Mouse (Mus musculus) embryo, embryonic 10 days (tissue): ENCODE data around the gene Gm2663.
"Not testable (repeated sequence)": the region's sequence is repeated elsewhere in the genome, so short reads cannot be mapped to it uniquely, and the experiment has no call there.

Experiments
- DNase-seq: peaks from one replicate; pipeline ENCODE4 v3.0.0-alpha.2; 2015; ENCODE audit warnings: low spot score

The Gm2663 gene

DNA sequence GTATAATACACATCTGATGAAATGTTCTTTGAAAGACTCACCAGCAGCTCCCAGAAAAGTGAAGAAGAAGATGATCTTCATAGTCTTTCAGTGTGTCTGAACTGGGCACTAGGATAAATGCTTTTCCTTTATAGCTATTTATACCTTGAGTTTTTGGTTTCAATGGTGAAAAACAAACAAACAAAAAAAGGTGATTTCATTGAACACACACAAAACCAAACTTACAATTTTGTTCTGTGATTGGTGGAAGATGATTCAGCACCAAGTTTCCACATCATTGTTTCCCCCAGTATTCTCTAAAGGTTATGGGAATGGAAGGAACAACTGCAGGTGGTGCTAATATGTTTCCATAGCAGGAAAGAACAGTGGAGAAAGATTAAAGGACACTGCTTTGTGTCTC is at the start of gene Gm2663:
Gene Gm2663, minus strand, starts transcription at position 101 of the 400 bp plus-strand sequence.
- DNase-seq = not testable (repeated sequence)

DNA sequence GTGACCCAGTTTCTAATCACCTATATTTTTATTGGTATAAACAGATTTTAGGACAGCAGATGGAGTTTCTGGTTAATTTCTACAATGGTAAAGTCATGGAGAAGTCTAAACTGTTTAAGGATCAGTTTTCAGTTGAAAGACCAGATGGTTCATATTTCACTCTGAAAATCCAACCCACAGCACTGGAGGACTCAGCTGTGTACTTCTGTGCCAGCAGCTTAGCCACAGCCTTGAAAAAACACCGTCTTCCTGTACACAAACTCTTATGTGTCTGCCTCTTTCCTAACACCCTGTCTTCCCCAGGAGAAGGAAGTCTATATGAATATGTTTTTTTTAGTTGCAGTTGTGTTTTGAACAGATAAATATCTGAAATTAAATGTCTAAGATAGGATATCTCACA is 49.3 kb upstream of the Gm2663 start:
- DNase-seq = no peak

- DNase-seq = no peak
Measured at GRCm38 (mm10) chr6:41047961-41048360, 48.7 kb upstream of the Gm2663 start.

GRCm38 (mm10) chr6:41047202-41047601 is 47.9 kb upstream of the Gm2663 start:
- no peak for DNase-seq

DNA sequence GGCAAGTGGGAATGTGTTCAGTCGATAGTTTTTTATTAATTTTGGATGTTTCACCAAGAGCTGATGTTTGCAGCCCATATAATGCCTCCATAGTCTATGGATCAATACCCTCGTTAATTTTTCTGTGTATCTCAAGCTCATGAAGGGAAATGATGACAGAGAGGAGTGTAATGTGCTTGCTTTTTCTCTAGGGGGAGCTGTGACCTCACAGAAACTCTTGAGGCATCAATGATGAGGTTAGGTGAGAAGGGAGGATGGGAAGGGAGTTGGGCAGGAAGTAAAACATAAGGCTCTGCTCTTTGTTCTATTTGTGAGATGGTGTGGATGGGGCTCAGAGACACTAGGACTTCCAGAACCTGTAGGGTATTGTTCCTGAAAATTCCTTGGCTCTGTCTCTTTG is 47.3 kb upstream of the Gm2663 start:
- no peak for DNase-seq

DNA sequence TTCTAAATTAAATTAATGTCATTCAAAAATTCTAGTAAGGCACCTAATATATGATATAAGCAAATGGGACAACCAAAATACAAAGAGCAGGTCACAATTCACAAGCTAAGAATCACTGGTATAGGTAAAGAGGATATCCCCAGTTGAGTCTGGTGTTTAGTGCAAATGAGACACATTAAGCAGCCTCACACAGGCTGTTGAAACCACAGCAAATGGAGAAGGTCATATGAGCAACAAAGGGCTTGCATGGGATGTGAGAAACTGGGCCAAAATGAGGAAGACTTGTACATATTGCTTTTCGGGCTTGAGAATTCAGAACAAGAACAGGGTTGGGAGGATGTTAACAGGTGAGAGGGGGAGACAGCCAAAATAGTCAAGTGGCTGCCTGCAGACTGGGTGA is 45.5 kb upstream of the Gm2663 start:
- DNase-seq = no peak

DNA sequence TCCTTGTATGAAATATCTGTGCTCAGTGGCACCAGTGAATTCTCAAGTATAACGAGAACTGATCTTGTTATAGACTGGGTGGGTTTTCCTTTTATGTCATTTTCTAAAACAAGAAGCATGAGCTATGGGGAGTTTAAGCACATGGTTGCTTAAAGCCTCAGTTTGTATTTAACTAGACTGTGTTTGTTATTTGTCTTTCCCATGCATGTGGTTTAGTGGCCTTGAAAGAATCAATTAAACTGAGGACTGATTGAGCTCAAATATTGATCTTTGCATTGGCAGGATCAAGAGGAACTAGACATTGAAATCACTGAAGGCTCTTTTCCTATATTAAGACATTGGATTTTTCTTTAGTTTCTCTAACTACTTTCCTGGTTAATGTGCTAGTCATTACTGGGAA is 45.0 kb upstream of the Gm2663 start:
- DNase-seq = no peak

GRCm38 (mm10) chr6:41035409-41035808 is 36.1 kb upstream of the Gm2663 start, which contains the start of gene 2210010C04Rik:
TSS of gene 2210010C04Rik (minus strand) at chr6:41035509.
- no peak for DNase-seq

DNA sequence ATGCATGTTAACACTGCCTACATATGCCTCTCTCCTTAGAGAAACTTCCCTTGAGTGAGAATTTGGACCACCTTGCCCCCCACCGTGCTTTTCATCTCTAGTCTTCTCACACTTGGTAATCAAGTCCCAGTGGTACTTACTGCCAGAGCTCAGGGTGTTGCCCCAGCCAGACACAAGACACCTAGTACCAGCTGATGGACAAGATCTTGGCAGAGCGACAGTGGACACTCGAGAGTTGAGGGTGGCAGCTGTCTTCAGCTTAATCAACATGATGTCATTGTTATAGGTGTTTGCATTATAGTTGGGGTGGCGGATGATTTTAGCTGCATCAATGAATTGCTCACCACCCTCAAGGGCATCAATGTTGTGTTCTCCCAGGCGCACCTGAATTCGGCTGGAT is 33.5 kb upstream of the Gm2663 start:
- no peak for DNase-seq

GRCm38 (mm10) chr6:41032231-41032630 is 33.0 kb upstream of the Gm2663 start:
- no peak for DNase-seq

- DNase-seq = no peak
Measured at GRCm38 (mm10) chr6:41030821-41031220, 31.5 kb upstream of the Gm2663 start.

- DNase-seq = no peak
Measured at GRCm38 (mm10) chr6:41027053-41027452, 27.8 kb upstream of the Gm2663 start.

DNA sequence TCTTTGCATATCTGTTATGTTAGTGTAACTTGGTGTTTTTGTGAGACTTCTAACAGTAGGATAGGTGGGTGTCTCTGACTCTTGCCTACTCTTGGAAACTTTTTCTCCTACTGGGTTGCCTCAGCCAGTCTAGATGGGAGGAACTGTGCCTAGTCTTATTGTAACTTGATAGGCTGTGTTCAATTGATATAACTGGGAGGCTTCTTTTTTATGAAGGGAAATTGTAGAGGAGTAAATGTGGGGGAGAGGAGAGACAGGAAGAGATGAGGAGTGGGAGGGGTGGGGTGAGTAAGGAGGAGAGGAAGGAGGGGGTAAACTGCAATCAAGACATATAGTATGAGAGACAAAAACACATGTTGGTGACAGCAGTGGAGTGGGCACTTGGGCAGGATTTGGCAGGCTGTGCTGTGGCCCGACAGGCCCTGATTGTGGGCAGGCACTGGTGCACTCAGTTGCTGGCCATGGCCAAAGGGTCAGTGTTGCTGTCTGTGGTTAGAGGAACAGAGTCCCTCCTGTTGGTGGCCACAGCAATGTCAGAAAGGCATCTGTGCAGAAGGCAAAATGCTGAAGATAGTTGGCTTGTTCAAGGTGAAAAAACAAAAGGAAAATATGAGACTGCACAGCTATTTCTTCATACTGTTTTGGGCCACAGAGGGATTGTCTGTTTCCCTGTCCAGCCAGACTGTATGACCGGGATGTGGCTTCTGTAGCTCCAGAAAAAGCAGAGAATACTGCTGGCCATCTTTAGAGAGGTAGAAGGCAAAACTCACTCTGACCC is 26.8 kb upstream of the Gm2663 start:
- DNase-seq = no peak

DNA sequence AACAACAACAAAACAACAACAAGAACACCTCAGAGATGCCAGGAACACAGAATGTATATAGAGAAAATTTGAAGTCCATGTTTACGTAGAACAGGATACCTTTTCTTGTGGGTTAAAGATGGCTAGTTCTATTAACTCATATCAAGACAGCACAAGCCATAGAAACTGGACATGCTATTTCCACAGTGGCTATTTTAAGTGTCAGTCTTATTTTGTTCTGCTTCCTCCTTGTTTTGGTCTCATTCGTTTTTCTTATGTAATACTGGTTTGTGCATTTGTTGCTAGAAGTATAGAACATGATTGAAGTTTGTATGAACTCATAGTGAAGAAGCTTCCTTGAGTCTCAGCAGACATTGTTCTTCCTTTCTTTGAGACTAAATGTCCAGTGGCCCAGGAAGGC is 19.9 kb upstream of the Gm2663 start:
- DNase-seq = no peak

GRCm38 (mm10) chr6:41018629-41019028 is 19.4 kb upstream of the Gm2663 start:
- DNase-seq = no peak

DNA sequence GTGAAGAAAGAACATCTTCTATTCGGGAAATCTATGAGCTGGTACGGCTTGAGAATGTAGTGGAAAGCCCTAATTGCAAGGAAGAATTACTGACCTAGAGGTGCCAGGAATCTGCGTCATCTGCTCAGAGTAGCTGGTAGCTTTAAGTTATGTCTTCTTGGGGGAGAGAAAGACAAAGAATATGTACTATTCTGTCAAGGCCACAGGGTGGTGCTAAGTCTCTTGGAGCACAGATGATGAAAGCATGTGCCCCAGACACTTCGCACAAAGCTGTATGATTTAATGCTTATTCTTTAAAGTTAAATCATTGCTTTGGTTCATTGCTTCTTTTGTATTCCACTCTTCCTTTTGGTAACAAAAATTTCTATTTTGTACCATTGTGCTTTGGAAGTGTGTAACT is 15.8 kb upstream of the Gm2663 start:
- peak; percentile 21 for DNase-seq

DNA sequence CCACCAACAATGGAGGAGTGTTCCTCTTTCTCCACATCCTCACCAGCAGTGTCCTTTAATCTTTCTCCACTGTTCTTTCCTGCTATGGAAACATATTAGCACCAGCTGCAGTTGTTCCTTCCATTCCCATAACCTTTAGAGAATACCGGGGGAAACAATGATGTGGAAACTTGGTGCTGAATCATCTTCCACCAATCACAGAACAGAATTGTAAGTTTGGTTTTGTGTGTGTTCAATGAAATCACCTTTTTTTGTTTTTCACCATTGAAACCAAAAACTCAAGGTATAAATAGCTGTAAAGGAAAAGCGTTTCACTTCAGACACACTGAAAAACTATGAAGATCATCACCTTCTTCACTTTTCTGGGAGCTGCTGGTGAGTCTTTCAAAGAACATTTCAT is 34.8 kb downstream of the Gm2663 start, which contains the start of gene 1810009J06Rik:
Gene 1810009J06Rik, plus strand, starts transcription at position 301 of the 400 bp plus-strand sequence.
- DNase-seq = not testable (repeated sequence)

GRCm38 (mm10) chr6:40953716-40954115 is 45.6 kb downstream of the Gm2663 start:
- DNase-seq = no peak

- DNase-seq = no peak
Measured at GRCm38 (mm10) chr6:40951770-40952169, 47.5 kb downstream of the Gm2663 start, which contains the start of gene Gm4744. TSS of gene Gm4744 (minus strand) at chr6:40951870.
